Mouse (Mus musculus): Measurements from ENCODE around the gene Zfp1. TPM values are rescaled to one million over a fixed set of nuclear protein-coding genes. Genes with fewer than 3 reads are reported as not detected.

Gene Zfp1
- polyA plus RNA-seq, 1 experiment from 2014 or later = 19.9 TPM

DNA sequence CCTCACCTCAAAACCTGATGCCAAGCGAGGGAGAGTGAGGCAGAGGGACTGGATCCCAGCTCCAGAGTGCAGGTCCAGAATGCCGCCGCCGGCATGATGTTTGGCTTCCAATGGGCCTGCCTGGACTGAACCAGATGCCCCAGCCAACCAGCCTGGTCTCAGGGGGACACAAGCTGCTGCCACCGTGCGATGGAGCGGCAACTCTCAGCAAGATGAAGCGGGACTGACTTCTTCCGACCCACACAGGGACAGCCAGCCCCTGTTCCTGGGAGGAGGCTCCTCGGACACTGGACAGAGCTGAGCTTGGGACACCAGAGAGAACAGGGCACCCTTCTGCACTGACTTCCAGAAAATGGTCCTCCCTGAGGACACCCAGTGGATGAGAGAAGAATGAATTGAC, 20.6 kb upstream of the Zfp1 start:
- no peak for ATAC-seq (ENCODE audit: low read depth)
- peaks cover 13% of the 10 kb centered on the region for H3K4me1 ChIP-seq (replicated peaks; ENCODE audit: control insufficient read depth, insufficient read depth, low read length)
- no peaks in the 10 kb centered on the region for H3K27me3 ChIP-seq (ENCODE audit: control insufficient read depth, insufficient read depth, low read depth, low read length)
- no peak overlapping the region for H3K4me3 ChIP-seq (ENCODE audit: low read length)
- H3K36me3 ChIP-seq (ENCODE audit: control insufficient read depth, insufficient read depth, low read length) = peaks cover 3% of the 10 kb centered on the region; the same call in 1 of the 2 replicates
- H3K9ac ChIP-seq (ENCODE audit: low read length) = no peak overlapping the region
- H3K4me2 ChIP-seq (ENCODE audit: low read depth, low read length) = no peak overlapping the region
- H3K27ac ChIP-seq (ENCODE audit: low read length) = no peak overlapping the region
- 87% methylated on average over 10 of the region's 10 CpGs for WGBS
- no peaks in the 10 kb centered on the region for H3K9me3 ChIP-seq (ENCODE audit: control insufficient read depth, low read length)

DNA sequence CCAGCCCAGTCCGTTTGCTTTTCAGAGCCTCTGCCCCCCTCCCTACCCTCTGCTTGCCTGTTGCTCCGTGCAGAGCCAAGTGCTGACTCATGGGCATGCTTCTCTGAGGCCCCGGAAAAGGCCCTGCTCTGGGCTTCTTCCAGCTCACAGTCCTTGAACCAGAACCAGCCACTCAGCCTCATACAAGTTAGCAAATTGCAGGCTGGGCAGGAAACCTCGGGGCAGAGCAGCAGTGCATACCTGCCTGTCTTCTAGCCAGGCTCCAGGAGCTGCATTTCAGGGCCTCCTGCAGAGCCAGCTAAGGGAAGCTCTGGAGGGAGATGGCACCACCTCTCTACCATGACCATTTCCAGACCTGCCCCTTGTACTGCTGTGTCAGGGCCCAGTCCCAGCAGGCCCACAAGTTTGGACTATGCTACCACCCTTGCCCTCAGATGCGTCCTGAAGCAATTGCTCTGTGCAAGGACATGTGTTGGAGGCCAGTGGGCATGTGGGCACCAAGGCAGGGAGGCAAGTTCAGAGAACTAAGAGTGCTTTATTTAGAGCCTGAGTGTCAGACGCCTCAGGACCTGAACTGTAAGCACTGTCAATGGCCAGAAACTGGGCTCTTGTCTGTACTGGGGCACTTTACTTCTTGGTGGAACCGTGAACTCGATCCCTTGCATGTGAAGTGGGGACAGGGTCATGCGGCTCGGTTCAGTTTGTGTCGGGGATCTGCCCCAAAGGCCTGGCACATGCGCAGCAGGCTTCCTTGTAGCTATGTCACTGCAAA, 18.9 kb upstream of the Zfp1 start:
- H3K4me3 ChIP-seq (ENCODE audit: low read length) = no peak overlapping the region
- no peak overlapping the region for H3K4me2 ChIP-seq (ENCODE audit: low read depth, low read length)
- peak overlapping the region; percentile 38 for H3K27ac ChIP-seq (ENCODE audit: low read length)
- no peaks in the 10 kb centered on the region for H3K9me3 ChIP-seq (ENCODE audit: control insufficient read depth, low read length)
- H3K9ac ChIP-seq (ENCODE audit: low read length) = peak overlapping the region; percentile 14; the same call in 1 of the 2 replicates
- no peaks in the 10 kb centered on the region for H3K27me3 ChIP-seq (ENCODE audit: control insufficient read depth, insufficient read depth, low read depth, low read length)
- 68% methylated on average over 12 of the region's 12 CpGs for WGBS
- peaks cover 3% of the 10 kb centered on the region; the same call in 1 of the 2 replicates for H3K36me3 ChIP-seq (ENCODE audit: control insufficient read depth, insufficient read depth, low read length)
- ATAC-seq (ENCODE audit: low read depth) = peak; percentile 81
- peaks cover 7% of the 10 kb centered on the region for H3K4me1 ChIP-seq (replicated peaks; ENCODE audit: control insufficient read depth, insufficient read depth, low read length)

- H3K27me3 ChIP-seq (ENCODE audit: control insufficient read depth, insufficient read depth, low read depth, low read length) = no peaks in the 10 kb centered on the region
- H3K4me3 ChIP-seq (ENCODE audit: low read length) = no peak overlapping the region
- 93% methylated on average over 10 of the region's 10 CpGs for WGBS
- no peak overlapping the region for H3K4me2 ChIP-seq (ENCODE audit: low read depth, low read length)
- H3K9ac ChIP-seq (ENCODE audit: low read length) = no peak overlapping the region
- peaks cover 3% of the 10 kb centered on the region; the same call in 1 of the 2 replicates for H3K36me3 ChIP-seq (ENCODE audit: control insufficient read depth, insufficient read depth, low read length)
- H3K27ac ChIP-seq (ENCODE audit: low read length) = peak overlapping the region; percentile 38
- ATAC-seq (ENCODE audit: low read depth) = no peak
- H3K9me3 ChIP-seq (ENCODE audit: control insufficient read depth, low read length) = no peaks in the 10 kb centered on the region
- H3K4me1 ChIP-seq (replicated peaks; ENCODE audit: control insufficient read depth, insufficient read depth, low read length) = peaks cover 8% of the 10 kb centered on the region
These were observed 18.4 kb upstream of the Zfp1 start for GRCm38 (mm10) chr8:111624853-111625221.

GRCm38 (mm10) chr8:111625694-111626527, 17.3 kb upstream of the Zfp1 start:
- H3K4me2 ChIP-seq (ENCODE audit: low read depth, low read length) = no peak overlapping the region
- no peak overlapping the region for H3K9ac ChIP-seq (ENCODE audit: low read length)
- no peak overlapping the region for H3K27ac ChIP-seq (ENCODE audit: low read length)
- no peak for ATAC-seq (ENCODE audit: low read depth)
- WGBS = 20% methylated on average over 6 of the region's 6 CpGs
- peaks cover 3% of the 10 kb centered on the region; the same call in 1 of the 2 replicates for H3K36me3 ChIP-seq (ENCODE audit: control insufficient read depth, insufficient read depth, low read length)
- no peaks in the 10 kb centered on the region for H3K27me3 ChIP-seq (ENCODE audit: control insufficient read depth, insufficient read depth, low read depth, low read length)
- H3K4me1 ChIP-seq (replicated peaks; ENCODE audit: control insufficient read depth, insufficient read depth, low read length) = peaks cover 10% of the 10 kb centered on the region
- H3K4me3 ChIP-seq (ENCODE audit: low read length) = no peak overlapping the region
- H3K9me3 ChIP-seq (ENCODE audit: control insufficient read depth, low read length) = no peaks in the 10 kb centered on the region

- Histone ChIP-seq H3K4me3 (ENCODE audit: low read length) (no peak overlapping the region), H3K36me3 (ENCODE audit: control insufficient read depth, insufficient read depth, low read length) (peaks cover 3% of the 10 kb centered on the region; the same call in 1 of the 2 replicates), H3K27ac (ENCODE audit: low read length) (no peak overlapping the region), H3K9ac (ENCODE audit: low read length) (no peak overlapping the region), H3K27me3 (ENCODE audit: control insufficient read depth, insufficient read depth, low read depth, low read length) (no peaks in the 10 kb centered on the region), H3K4me2 (ENCODE audit: low read depth, low read length) (no peak overlapping the region), H3K9me3 (ENCODE audit: control insufficient read depth, low read length) (no peaks in the 10 kb centered on the region), H3K4me1 (replicated peaks; ENCODE audit: control insufficient read depth, insufficient read depth, low read length) (peaks cover 10% of the 10 kb centered on the region)
- ATAC-seq (ENCODE audit: low read depth) = no peak
- 52% methylated on average over 8 of the region's 8 CpGs for WGBS
These were observed 16.7 kb upstream of the Zfp1 start for GRCm38 (mm10) chr8:111626528-111626820.

GRCm38 (mm10) chr8:111626933-111627332, 16.3 kb upstream of the Zfp1 start:
- peaks cover 3% of the 10 kb centered on the region; the same call in 1 of the 2 replicates for H3K36me3 ChIP-seq (ENCODE audit: control insufficient read depth, insufficient read depth, low read length)
- ATAC-seq (ENCODE audit: low read depth) = no peak
- H3K9ac ChIP-seq (ENCODE audit: low read length) = no peak overlapping the region
- H3K4me2 ChIP-seq (ENCODE audit: low read depth, low read length) = no peak overlapping the region
- WGBS = 83% methylated on average over 14 of the region's 14 CpGs
- no peaks in the 10 kb centered on the region for H3K9me3 ChIP-seq (ENCODE audit: control insufficient read depth, low read length)
- peaks cover 10% of the 10 kb centered on the region for H3K4me1 ChIP-seq (replicated peaks; ENCODE audit: control insufficient read depth, insufficient read depth, low read length)
- no peaks in the 10 kb centered on the region for H3K27me3 ChIP-seq (ENCODE audit: control insufficient read depth, insufficient read depth, low read depth, low read length)
- no peak overlapping the region for H3K4me3 ChIP-seq (ENCODE audit: low read length)
- H3K27ac ChIP-seq (ENCODE audit: low read length) = no peak overlapping the region

- no peaks in the 10 kb centered on the region for H3K36me3 ChIP-seq (ENCODE audit: control insufficient read depth, insufficient read depth, low read length)
- no peaks in the 10 kb centered on the region for H3K9me3 ChIP-seq (ENCODE audit: control insufficient read depth, low read length)
- H3K4me2 ChIP-seq (ENCODE audit: low read depth, low read length) = no peak overlapping the region
- H3K27me3 ChIP-seq (ENCODE audit: control insufficient read depth, insufficient read depth, low read depth, low read length) = no peaks in the 10 kb centered on the region
- no peak overlapping the region for H3K27ac ChIP-seq (ENCODE audit: low read length)
- peaks cover 10% of the 10 kb centered on the region for H3K4me1 ChIP-seq (replicated peaks; ENCODE audit: control insufficient read depth, insufficient read depth, low read length)
- no peak for ATAC-seq (ENCODE audit: low read depth)
- H3K4me3 ChIP-seq (ENCODE audit: low read length) = no peak overlapping the region
- 93% methylated on average over 9 of the region's 9 CpGs for WGBS
- no peak overlapping the region for H3K9ac ChIP-seq (ENCODE audit: low read length)
These were observed 15.3 kb upstream of the Zfp1 start for GRCm38 (mm10) chr8:111627923-111628322.

DNA sequence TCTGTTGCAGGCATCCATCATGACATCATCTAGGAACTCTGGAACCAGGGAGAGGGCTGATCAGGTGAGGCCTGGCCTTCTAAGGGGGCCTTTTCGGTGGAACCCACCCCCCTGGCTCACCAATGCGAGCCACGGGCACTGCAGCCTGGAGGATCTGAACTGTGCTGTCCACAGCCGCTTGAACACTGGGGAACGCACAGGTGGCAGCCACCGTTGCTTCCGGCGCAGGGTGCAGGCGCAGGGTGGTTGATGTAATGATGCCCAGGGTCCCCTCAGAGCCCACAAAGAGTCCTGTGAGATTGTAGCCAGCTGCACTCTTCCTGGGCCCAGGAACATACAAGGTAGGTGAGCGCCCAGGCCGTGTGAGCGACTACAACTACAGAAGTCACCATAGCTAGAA, 14.8 kb upstream of the Zfp1 start:
- no peak overlapping the region for H3K27ac ChIP-seq (ENCODE audit: low read length)
- no peak overlapping the region for H3K4me3 ChIP-seq (ENCODE audit: low read length)
- H3K9ac ChIP-seq (ENCODE audit: low read length) = no peak overlapping the region
- H3K9me3 ChIP-seq (ENCODE audit: control insufficient read depth, low read length) = no peaks in the 10 kb centered on the region
- H3K4me1 ChIP-seq (replicated peaks; ENCODE audit: control insufficient read depth, insufficient read depth, low read length) = peaks cover 10% of the 10 kb centered on the region
- H3K4me2 ChIP-seq (ENCODE audit: low read depth, low read length) = no peak overlapping the region
- no peaks in the 10 kb centered on the region for H3K36me3 ChIP-seq (ENCODE audit: control insufficient read depth, insufficient read depth, low read length)
- WGBS = 92% methylated on average over 12 of the region's 12 CpGs
- no peak for ATAC-seq (ENCODE audit: low read depth)
- no peaks in the 10 kb centered on the region for H3K27me3 ChIP-seq (ENCODE audit: control insufficient read depth, insufficient read depth, low read depth, low read length)

DNA sequence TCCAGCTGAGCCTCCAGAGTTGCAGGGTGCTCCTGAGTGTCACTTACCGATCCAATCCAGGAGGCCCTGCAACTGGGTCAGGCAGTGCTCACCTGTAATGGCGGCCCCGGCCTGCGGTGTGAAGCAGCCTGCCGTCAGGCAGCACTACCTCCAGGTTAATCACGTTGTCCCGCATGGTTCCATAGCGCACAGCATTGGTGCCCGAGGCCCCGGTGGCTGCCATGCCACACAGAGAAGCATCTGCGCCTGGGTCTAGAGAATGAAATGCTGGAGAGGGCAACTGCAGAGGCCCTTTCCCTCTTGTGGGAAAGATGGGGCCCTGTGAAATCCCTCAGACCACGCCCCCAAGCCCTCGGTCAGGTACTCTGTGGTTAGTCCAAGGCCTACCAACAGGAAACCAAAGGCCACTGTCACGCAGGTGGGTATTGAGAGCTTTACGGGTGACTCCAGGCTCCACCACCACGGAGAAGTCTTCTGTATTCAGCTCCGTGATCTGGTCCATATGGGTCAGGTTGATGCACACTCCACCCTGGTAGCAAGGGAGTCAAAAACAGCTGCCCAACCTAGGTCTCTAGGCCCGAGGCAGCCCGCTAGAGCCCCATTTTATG, 14.2 kb upstream of the Zfp1 start:
- Histone ChIP-seq H3K9ac (ENCODE audit: low read length) (no peak overlapping the region), H3K9me3 (ENCODE audit: control insufficient read depth, low read length) (no peaks in the 10 kb centered on the region), H3K27me3 (ENCODE audit: control insufficient read depth, insufficient read depth, low read depth, low read length) (no peaks in the 10 kb centered on the region), H3K4me3 (ENCODE audit: low read length) (no peak overlapping the region), H3K4me1 (replicated peaks; ENCODE audit: control insufficient read depth, insufficient read depth, low read length) (peaks cover 10% of the 10 kb centered on the region), H3K36me3 (ENCODE audit: control insufficient read depth, insufficient read depth, low read length) (no peaks in the 10 kb centered on the region), H3K4me2 (ENCODE audit: low read depth, low read length) (no peak overlapping the region), H3K27ac (ENCODE audit: low read length) (no peak overlapping the region)
- no peak for ATAC-seq (ENCODE audit: low read depth)
- WGBS = 83% methylated on average over 19 of the region's 19 CpGs
